Mouse (Mus musculus) forebrain, embryonic 16.5 days (tissue): ENCODE data around the gene Alas2. TPM values are rescaled to one million over a fixed set of nuclear protein-coding genes. Genes with fewer than 3 reads are reported as not detected.

Source experiments
- ATAC-seq: fragments of 200-750 bp; cut with Nextera tagmentation; 2 replicates; pipeline ENCODE4 v1.8.0; 2017; ENCODE audit warnings: mild to moderate bottlenecking, moderate library complexity
- H3K27ac ChIP-seq: fragments of 300-500 bp; sonication (generic); 2 replicates; pipeline ENCODE4 v1.5.1; 2014; ENCODE audit warnings: low read length, control low read depth
- H3K27me3 ChIP-seq: fragments of 300-500 bp; sonication (generic); replicated peaks from 2 replicates; pipeline ENCODE4 v1.6.1; 2014; ENCODE audit warnings: low read length; ENCODE audit not compliant: control insufficient read depth, insufficient read depth
- H3K36me3 ChIP-seq: fragments of 300-500 bp; sonication (generic); 2 replicates; pipeline ENCODE4 v1.6.1; 2014; ENCODE audit not compliant: control insufficient read depth, insufficient read depth
- H3K4me1 ChIP-seq: fragments of 300-500 bp; sonication (generic); replicated peaks from 2 replicates; pipeline ENCODE4 v1.6.1; 2014; ENCODE audit warnings: low read length; ENCODE audit not compliant: control insufficient read depth, insufficient read depth
- H3K4me2 ChIP-seq: fragments of 300-500 bp; sonication (generic); 2 replicates; pipeline ENCODE4 v1.6.1; 2014; ENCODE audit warnings: mild to moderate bottlenecking, low read length, control low read depth
- H3K4me3 ChIP-seq: fragments of 300-500 bp; sonication (generic); replicated peaks from 2 replicates; pipeline ENCODE4 v1.5.1; 2014; ENCODE audit warnings: mild to moderate bottlenecking, low read length, control low read depth
- H3K9ac ChIP-seq: fragments of 300-500 bp; sonication (generic); replicated peaks from 2 replicates; pipeline ENCODE4 v1.6.1; 2014; ENCODE audit warnings: low read depth, low read length, control low read depth
- H3K9me3 ChIP-seq: fragments of 300-500 bp; sonication (generic); 2 replicates; pipeline ENCODE4 v1.6.1; 2016; ENCODE audit warnings: low read length; ENCODE audit not compliant: control insufficient read depth
- WGBS: fragments of 180-500 bp; shearing (Covaris S2); extraction: QIAGEN DNeasy Blood & Tissue Kit; methylation state at CpG from one replicate; pipeline ENCODE4 v1.1.7; 2014; 5-methylcytosine and 5-hydroxymethylcytosine counted together
- polyA plus RNA-seq: library from polyadenylated mRNA; unstranded; fragments of >200 nt; fragmentation: Nextera tagmentation; extraction: Ambion mirVana; gene quantifications from 2 replicates; pipeline ENCODE4 v1.2.1, GENCODE M21; 2015

Alas2 gene
- polyA plus RNA-seq, 1 experiment from 2014 or later: 39.4 TPM

- H3K27ac ChIP-seq: no peak overlapping the region
- no peaks in the 10 kb centered on the region for H3K4me1 ChIP-seq
- no peaks in the 10 kb centered on the region for H3K36me3 ChIP-seq
- no peak overlapping the region for H3K4me2 ChIP-seq
- no peak overlapping the region for H3K9ac ChIP-seq
- no peaks in the 10 kb centered on the region for H3K27me3 ChIP-seq
- 88% methylated on average over 2 of the region's 2 CpGs for WGBS
- no peak overlapping the region for H3K4me3 ChIP-seq
- H3K9me3 ChIP-seq: no peaks in the 10 kb centered on the region
- no peak for ATAC-seq
Observed at GRCm38 (mm10) chrX:150551986-150552385, 4.8 kb downstream of the Alas2 start.

- Histone ChIP-seq H3K9me3 (no peaks in the 10 kb centered on the region), H3K27ac (no peak overlapping the region), H3K4me2 (no peak overlapping the region), H3K27me3 (no peaks in the 10 kb centered on the region), H3K36me3 (no peaks in the 10 kb centered on the region), H3K4me3 (no peak overlapping the region), H3K4me1 (no peaks in the 10 kb centered on the region), H3K9ac (no peak overlapping the region)
- ATAC-seq: no peak
- whole genome bisulfite sequencing: 87% methylated on average over 3 of the region's 3 CpGs
Observed at GRCm38 (mm10) chrX:150554032-150554431, 6.9 kb downstream of the Alas2 start.

DNA sequence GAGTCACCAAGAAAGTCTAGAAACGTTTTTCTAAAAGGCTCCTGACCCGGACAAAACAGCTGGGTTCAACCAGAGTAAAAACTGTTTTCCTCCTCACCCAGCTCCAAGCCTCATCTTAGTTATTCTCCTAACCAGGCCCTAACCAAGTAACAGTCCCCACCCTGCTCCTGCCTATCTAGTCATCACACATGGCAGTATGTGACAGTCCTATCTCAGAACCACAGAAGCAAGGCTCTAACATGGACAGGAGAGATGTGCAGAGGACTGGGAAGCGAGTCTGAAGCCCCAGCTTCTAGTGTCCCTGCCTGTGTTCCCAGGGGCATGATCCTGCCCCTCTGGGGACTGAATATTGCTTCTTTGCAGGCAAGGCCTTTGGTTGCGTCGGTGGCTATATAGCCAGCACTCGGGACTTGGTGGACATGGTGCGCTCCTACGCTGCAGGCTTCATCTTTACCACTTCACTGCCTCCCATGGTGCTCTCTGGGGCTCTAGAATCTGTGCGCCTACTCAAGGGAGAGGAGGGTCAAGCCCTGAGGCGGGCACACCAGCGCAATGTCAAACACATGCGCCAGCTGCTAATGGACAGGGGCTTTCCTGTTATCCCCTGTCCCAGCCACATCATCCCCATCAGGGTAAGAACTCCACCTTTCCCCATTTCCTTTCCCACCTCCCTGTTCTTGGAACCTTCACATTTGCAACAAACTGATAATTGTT lies 17.6 kb downstream of the Alas2 start:
- Histone ChIP-seq H3K9me3 (no peaks in the 10 kb centered on the region), H3K27me3 (no peaks in the 10 kb centered on the region), H3K4me1 (no peaks in the 10 kb centered on the region), H3K9ac (no peak overlapping the region), H3K4me3 (no peak overlapping the region), H3K36me3 (no peaks in the 10 kb centered on the region), H3K27ac (no peak overlapping the region), H3K4me2 (no peak overlapping the region)
- ATAC-seq: no peak
- WGBS: 84% methylated on average over 10 of the region's 12 CpGs

DNA sequence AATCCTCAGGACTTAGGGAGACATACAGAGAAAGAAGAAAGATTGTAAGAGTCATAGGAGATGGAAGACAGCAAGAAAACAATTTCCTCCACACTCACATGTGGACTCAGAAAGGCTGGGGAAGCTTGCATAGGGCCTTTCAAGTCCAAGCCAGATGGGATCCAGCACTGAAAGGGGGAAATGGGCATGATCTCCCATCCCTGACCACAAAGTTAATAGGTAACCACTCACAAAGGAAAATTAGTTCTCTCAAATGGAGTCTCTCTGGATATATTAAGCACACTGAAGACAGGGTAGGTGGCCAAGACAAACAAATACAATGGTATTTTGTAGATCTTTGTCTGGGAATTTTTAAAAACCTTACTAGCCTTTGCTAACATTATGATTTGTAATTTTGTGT lies 34.7 kb downstream of the Alas2 start:
- no peaks in the 10 kb centered on the region for H3K4me1 ChIP-seq
- H3K27me3 ChIP-seq: no peaks in the 10 kb centered on the region
- H3K9ac ChIP-seq: no peak overlapping the region
- no peak overlapping the region for H3K4me3 ChIP-seq
- H3K27ac ChIP-seq: no peak overlapping the region
- H3K9me3 ChIP-seq: no peaks in the 10 kb centered on the region
- peaks cover 6% of the 10 kb centered on the region; the same call in 1 of the 2 replicates for H3K36me3 ChIP-seq
- no peak for ATAC-seq
- H3K4me2 ChIP-seq: no peak overlapping the region

GRCm38 (mm10) chrX:150585116-150585515 lies 37.9 kb downstream of the Alas2 start:
- H3K4me2 ChIP-seq: no peak overlapping the region
- no peaks in the 10 kb centered on the region for H3K27me3 ChIP-seq
- no peak overlapping the region for H3K4me3 ChIP-seq
- H3K36me3 ChIP-seq: peaks cover 6% of the 10 kb centered on the region; the same call in 1 of the 2 replicates
- WGBS: 94% methylated on average over 8 of the region's 8 CpGs
- no peak overlapping the region for H3K27ac ChIP-seq
- H3K9me3 ChIP-seq: no peaks in the 10 kb centered on the region
- no peak overlapping the region for H3K9ac ChIP-seq
- no peak for ATAC-seq
- no peaks in the 10 kb centered on the region for H3K4me1 ChIP-seq

- Histone ChIP-seq H3K27ac (peak within 1 kb of the TSS; percentile 76), H3K4me2 (peak within 1 kb of the TSS; percentile 62), H3K9me3 (no peaks in the 10 kb centered on the region), H3K36me3 (no peaks in the 10 kb centered on the region), H3K9ac (peak within 1 kb of the TSS; percentile 69), H3K27me3 (no peaks in the 10 kb centered on the region), H3K4me1 (no peaks in the 10 kb centered on the region), H3K4me3 (peak within 1 kb of the TSS; percentile 53)
- peak; percentile 95 for ATAC-seq
- 19% methylated on average over 35 of the region's 35 CpGs for WGBS
Observed at GRCm38 (mm10) chrX:150588023-150588764, 41.0 kb downstream of the Alas2 start, which contains the start of gene Pfkfb1. Pfkfb1 (plus strand) TSS chrX:150588229.

- Histone ChIP-seq H3K9ac (no peak within 1 kb of the TSS), H3K27ac (no peak within 1 kb of the TSS), H3K4me1 (no peaks in the 10 kb centered on the region), H3K4me3 (peak within 1 kb of the TSS; percentile 53; the same call in 1 of the 2 replicates), H3K9me3 (no peaks in the 10 kb centered on the region), H3K36me3 (no peaks in the 10 kb centered on the region), H3K4me2 (no peak within 1 kb of the TSS), H3K27me3 (no peaks in the 10 kb centered on the region)
- ATAC-seq: no peak
- 78% methylated on average over 5 of the region's 5 CpGs for WGBS
Observed at GRCm38 (mm10) chrX:150589696-150590095, 42.5 kb downstream of the Alas2 start, which contains the start of gene Apex2. Apex2 (minus strand) TSS chrX:150589868.

- Histone ChIP-seq H3K4me2 (no peak overlapping the region), H3K27me3 (no peaks in the 10 kb centered on the region), H3K9ac (no peak overlapping the region), H3K4me3 (no peak overlapping the region), H3K9me3 (no peaks in the 10 kb centered on the region), H3K27ac (no peak overlapping the region), H3K36me3 (no peaks in the 10 kb centered on the region), H3K4me1 (no peaks in the 10 kb centered on the region)
- whole genome bisulfite sequencing: 92% methylated on average over 12 of the region's 12 CpGs
- no peak for ATAC-seq
Observed at GRCm38 (mm10) chrX:150593266-150594035, 46.3 kb downstream of the Alas2 start.

DNA sequence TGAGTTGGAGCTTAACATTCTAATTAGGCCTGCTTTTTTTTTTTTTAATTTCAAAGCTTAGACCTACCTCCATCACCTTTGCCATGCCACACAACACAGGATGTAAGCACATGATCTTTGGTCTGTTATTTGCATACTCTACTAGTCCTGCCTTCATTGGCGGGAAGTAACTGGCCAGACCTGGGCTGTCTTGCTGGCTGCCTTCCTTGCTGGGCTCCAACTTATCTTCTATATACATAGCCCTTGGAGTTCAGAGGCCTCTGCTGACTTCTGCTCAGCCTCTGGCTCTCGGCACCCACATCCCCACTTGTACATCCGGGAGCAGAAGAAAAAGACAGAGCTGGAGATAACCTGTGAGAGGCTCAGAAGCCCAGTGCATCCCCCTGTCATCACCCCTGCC lies 47.0 kb downstream of the Alas2 start:
- 94% methylated on average over 3 of the region's 3 CpGs for WGBS
- Histone ChIP-seq H3K27me3 (no peaks in the 10 kb centered on the region), H3K36me3 (no peaks in the 10 kb centered on the region), H3K4me1 (no peaks in the 10 kb centered on the region), H3K9me3 (no peaks in the 10 kb centered on the region), H3K4me2 (no peak overlapping the region), H3K27ac (no peak overlapping the region), H3K4me3 (no peak overlapping the region), H3K9ac (no peak overlapping the region)
- no peak for ATAC-seq
